8 mouse cellular contexts compared by ENCODE assay signal in the genomic region with DNA sequence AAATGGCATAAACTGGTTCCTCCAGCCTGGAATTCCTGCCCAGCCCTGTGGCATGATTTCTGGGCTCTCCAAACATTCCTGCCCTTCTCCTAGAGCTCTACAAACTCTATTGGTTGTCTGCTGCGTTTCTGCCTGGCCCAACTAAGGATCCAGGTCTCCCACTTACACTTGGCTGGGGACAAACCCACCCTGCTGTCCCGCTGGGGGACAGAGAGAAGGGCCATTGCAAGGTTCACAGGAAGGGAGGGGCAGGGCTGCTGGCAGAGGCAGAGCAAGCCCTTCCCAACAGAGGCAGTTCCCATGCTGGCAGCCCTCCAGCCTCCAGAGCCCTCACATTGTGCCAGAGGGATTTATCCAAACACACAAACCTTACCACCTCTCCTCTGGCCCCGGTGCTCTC. TPM values are rescaled to one million over a fixed set of nuclear protein-coding genes. Genes with fewer than 3 reads are reported as not detected.
A peak's percentile ranks its signal among the peaks of the same experiment; 100 is the strongest.
DNase-seq lines count a peak whose midpoint lies in the region; ATAC-seq lines count a peak whose summit lies in the region.

No protein-coding gene starts in this region.

- DNase-seq in heart, adult 18-20 months: peak; percentile 80 to 84
- DNase-seq in 3T3-L1 (ENCODE audit: low read depth, low spot score): peak; percentile 54
- DNase-seq in cerebellum, adult 8-10 months: peak; percentile 78
- DNase-seq in heart, postnatal 25 days (ENCODE audit: low spot score): peak; percentile 42
- peak; percentile 90 for DNase-seq in lung, postnatal 36 days
- no peak for DNase-seq in layer of hippocampus, postnatal 14 days (ENCODE audit: low spot score in 2 of 2)
- DNase-seq in layer of hippocampus, adult 8-10 months (ENCODE audit: low spot score in 2 of 2): no peak

- no peak overlapping the region for H3K9ac ChIP-seq in heart, embryonic 12.5 days

- H3K4me1 ChIP-seq in heart, embryonic 12.5 days (replicated peaks): peaks cover 46% of the 10 kb centered on the region

- H3K4me3 ChIP-seq in heart, embryonic 12.5 days: no peak overlapping the region

- no peaks in the 10 kb centered on the region for H3K9me3 ChIP-seq in heart, embryonic 12.5 days (replicated peaks)

- H3K36me3 ChIP-seq in heart, embryonic 12.5 days: no peaks in the 10 kb centered on the region

- 22% methylated on average over 3 of the region's 3 CpGs for WGBS in heart, embryonic 12.5 days

- intact Hi-C loops in heart, postnatal 25 days (cut with DNase I): no loop called here

- ATAC-seq in heart, embryonic 12.5 days (ENCODE audit: insufficient number of reproducible peaks, low FRiP score): no peak

- peaks cover 47% of the 10 kb centered on the region for H3K27me3 ChIP-seq in heart, embryonic 12.5 days (replicated peaks)

- H3K27ac ChIP-seq in heart, embryonic 12.5 days (ENCODE audit: poor library complexity, severe bottlenecking): no peak overlapping the region

- H3K4me2 ChIP-seq in heart, embryonic 12.5 days: no peak overlapping the region

RNA-seq across cellular contexts. Expression of a gene that starts 3.3 kb away (rescaled TPM):
- total RNA-seq in heart, adult 18-20 months (2021): 1 to 10 TPM; 1.1 to 1.3 TPM
- polyA plus RNA-seq in heart, embryonic 12.5 days (2016; fragmentation: Nextera tagmentation; extraction: Ambion mirVana): 0.13 and 0.17 TPM in 2 replicates
- 1 to 10 TPM; 1.6 to 1.8 TPM for total RNA-seq in heart, postnatal 25 days (2021)
- 10 to 100 TPM; 20.9 to 22.2 TPM for total RNA-seq in layer of hippocampus, postnatal 14 days (2021)
- total RNA-seq in layer of hippocampus, adult 8-10 months (2022): 10 to 100 TPM; 30.5 to 46.8 (median 35.3) TPM

Comparison
In these comparisons a context has a peak if more than half of its experiments do, and no peak if none do; other contexts are left out.
1. DNase-seq: peak in heart, adult 18-20 months (2 of 2), 3T3-L1 (single experiment), cerebellum, adult 8-10 months (single experiment), heart, postnatal 25 days (single experiment) and lung, postnatal 36 days (single experiment); none in layer of hippocampus, postnatal 14 days (0 of 2) and layer of hippocampus, adult 8-10 months (0 of 2).
2. RNA of a gene that starts 3.3 kb away (total RNA-seq): 30.5 to 46.8 TPM in layer of hippocampus, adult 8-10 months and 20.9 to 22.2 TPM in layer of hippocampus, postnatal 14 days; 1.6 to 1.8 TPM in heart, postnatal 25 days and 1.1 to 1.3 TPM in heart, adult 18-20 months; every median in the first group is over 4 times any median in the second.